Comparison of ENCODE assay signal across 9 mouse cellular contexts in genomic region chr9:21752252-21752792, GRCm38 (mm10). TPM values are rescaled to one million over a fixed set of nuclear protein-coding genes. Genes with fewer than 3 reads are reported as not detected.
DNase-seq lines count a peak whose midpoint lies in the region; ATAC-seq lines count a peak whose summit lies in the region.
"Had no signal": no experiment of that assay in that cellular context is flagged by ENCODE, and none has a peak within 500 bp of the region (broad histone marks: within the 10 kb centered on the region; RNA-seq: fewer than 3 reads in every experiment).

No protein-coding gene starts in this region.

- H3K27ac ChIP-seq in lung, embryonic 16.5 days (ENCODE audit: low read length) = peak overlapping the region; percentile 71
- no peak overlapping the region for H3K27ac ChIP-seq in forebrain, embryonic 14.5 days (ENCODE audit: low read depth, low read length)
- no peak overlapping the region for H3K27ac ChIP-seq in forebrain, embryonic 13.5 days
- H3K27ac ChIP-seq: neural tube, embryonic 12.5 days had no signal

- H3K4me3 ChIP-seq in lung, embryonic 16.5 days (ENCODE audit: low read length) = no peak overlapping the region
- no peak overlapping the region for H3K4me3 ChIP-seq in forebrain, embryonic 14.5 days (ENCODE audit: low read depth, low read length)
- H3K4me3 ChIP-seq in forebrain, embryonic 13.5 days = no peak overlapping the region
- H3K4me3 ChIP-seq: neural tube, embryonic 12.5 days had no signal

- peak; percentile 4; the same call in 1 of the 2 replicates for ATAC-seq in lung, embryonic 16.5 days (ENCODE audit: low read depth)
- ATAC-seq in forebrain, embryonic 14.5 days = no peak
- no peak for ATAC-seq in forebrain, embryonic 13.5 days

- H3K27me3 ChIP-seq in lung, embryonic 16.5 days (ENCODE audit: control insufficient read depth, insufficient read depth, low read depth, low read length) = no peaks in the 10 kb centered on the region
- no peaks in the 10 kb centered on the region for H3K27me3 ChIP-seq in forebrain, embryonic 14.5 days (replicated peaks; ENCODE audit: control insufficient read depth, insufficient read depth, low read length)
- no peaks in the 10 kb centered on the region for H3K27me3 ChIP-seq in forebrain, embryonic 13.5 days
- H3K27me3 ChIP-seq: neural tube, embryonic 12.5 days had no signal

- H3K4me2 ChIP-seq in lung, embryonic 16.5 days (ENCODE audit: low read depth, low read length) = no peak overlapping the region
- H3K4me2 ChIP-seq in forebrain, embryonic 14.5 days (ENCODE audit: low read length) = no peak overlapping the region
- H3K4me2 ChIP-seq in forebrain, embryonic 13.5 days = no peak overlapping the region
- H3K4me2 ChIP-seq: neural tube, embryonic 12.5 days had no signal

- DNase-seq in adrenal gland, postnatal 14 days = peak; percentile 57
- DNase-seq in adrenal gland, postnatal 25 days = no peak
- DNase-seq in 3T3-L1 (ENCODE audit: low read depth, low spot score) = peak; percentile 76
- peak; percentile 68 for DNase-seq in gastrocnemius, postnatal 25 days
- DNase-seq in kidney, adult 8-10 months = peak; percentile 52 to 67
- no peak for DNase-seq in forebrain, embryonic 14.5 days (ENCODE audit: low spot score)

- H3K9ac ChIP-seq in lung, embryonic 16.5 days (ENCODE audit: low read length) = 0 out of 2 replicates have a peak overlapping the region, but pooled peaks have one; percentile 4
- H3K9ac ChIP-seq in forebrain, embryonic 14.5 days (ENCODE audit: low read length) = no peak overlapping the region
- no peak overlapping the region; the same call in 1 of the 2 replicates for H3K9ac ChIP-seq in forebrain, embryonic 13.5 days
- H3K9ac ChIP-seq: neural tube, embryonic 12.5 days had no signal

- no peaks in the 10 kb centered on the region for H3K9me3 ChIP-seq in lung, embryonic 16.5 days (ENCODE audit: control insufficient read depth, low read length)
- H3K9me3 ChIP-seq in forebrain, embryonic 14.5 days (replicated peaks; ENCODE audit: control insufficient read depth, low read length) = no peaks in the 10 kb centered on the region
- H3K9me3 ChIP-seq in forebrain, embryonic 13.5 days (replicated peaks) = no peaks in the 10 kb centered on the region
- H3K9me3 ChIP-seq: neural tube, embryonic 12.5 days had no signal

- peaks cover 41% of the 10 kb centered on the region for H3K4me1 ChIP-seq in lung, embryonic 16.5 days (replicated peaks; ENCODE audit: control insufficient read depth, insufficient read depth, low read length)
- no peaks in the 10 kb centered on the region for H3K4me1 ChIP-seq in forebrain, embryonic 14.5 days (ENCODE audit: control insufficient read depth, insufficient read depth, low read length)
- no peaks in the 10 kb centered on the region for H3K4me1 ChIP-seq in forebrain, embryonic 13.5 days
- H3K4me1 ChIP-seq: neural tube, embryonic 12.5 days had no signal

- peaks cover 24% of the 10 kb centered on the region for H3K36me3 ChIP-seq in lung, embryonic 16.5 days (ENCODE audit: control insufficient read depth, insufficient read depth, low read length)
- H3K36me3 ChIP-seq in forebrain, embryonic 14.5 days (ENCODE audit: control insufficient read depth, insufficient read depth, low read length) = peaks cover 36% of the 10 kb centered on the region
- peaks cover 48% of the 10 kb centered on the region for H3K36me3 ChIP-seq in forebrain, embryonic 13.5 days (ENCODE audit: poor library complexity, severe bottlenecking)

- 38% methylated on average over 10 of the region's 10 CpGs for WGBS in lung, embryonic 16.5 days
- WGBS in forebrain, embryonic 14.5 days = 62% methylated on average over 10 of the region's 10 CpGs
- WGBS in forebrain, embryonic 13.5 days = 66% methylated on average over 10 of the region's 10 CpGs

RNA-seq across cellular contexts. Expression of gene Spc24, which starts 7.8 kb away (rescaled TPM):
- 9.1 and 10.4 TPM in 2 replicates for total RNA-seq in adrenal gland, postnatal 14 days (2021)
- total RNA-seq in adrenal gland, postnatal 25 days (2021) = 4.7 and 5.6 TPM in 2 replicates
- 1 to 10 TPM in 1 of 2 experiments, under 1 TPM in 1; 0.77 to 2.2 TPM for total RNA-seq in gastrocnemius, postnatal 25 days (2021)
- 134 and 144 TPM in 2 replicates for polyA plus RNA-seq in lung, embryonic 16.5 days (2015; fragmentation: Nextera tagmentation; extraction: Ambion mirVana)
- 53.7 and 64.3 TPM in 2 replicates for polyA plus RNA-seq in forebrain, embryonic 14.5 days (2014; fragmentation: Nextera tagmentation; extraction: Ambion mirVana)
- 95.6 and 95.7 TPM in 2 replicates for polyA plus RNA-seq in forebrain, embryonic 13.5 days (2015; fragmentation: Nextera tagmentation; extraction: Ambion mirVana)

RNA-seq across cellular contexts. Expression of gene Ldlr, which starts 29.0 kb away (rescaled TPM):
- 42.6 and 60.4 TPM in 2 replicates for total RNA-seq in adrenal gland, postnatal 14 days (2021)
- total RNA-seq in adrenal gland, postnatal 25 days (2021) = 126 and 145 TPM in 2 replicates
- total RNA-seq in gastrocnemius, postnatal 25 days (2021) = 1 to 10 TPM; 4.1 to 5.3 TPM
- polyA plus RNA-seq in lung, embryonic 16.5 days (2015; fragmentation: Nextera tagmentation; extraction: Ambion mirVana) = 33.4 and 36.0 TPM in 2 replicates
- 5.2 and 6.8 TPM in 2 replicates for polyA plus RNA-seq in forebrain, embryonic 14.5 days (2014; fragmentation: Nextera tagmentation; extraction: Ambion mirVana)
- 21.2 and 26.3 TPM in 2 replicates for polyA plus RNA-seq in forebrain, embryonic 13.5 days (2015; fragmentation: Nextera tagmentation; extraction: Ambion mirVana)

RNA-seq across cellular contexts. Expression of gene Kank2, which starts 46.2 kb away (rescaled TPM):
- 31.5 and 31.8 TPM in 2 replicates for total RNA-seq in adrenal gland, postnatal 14 days (2021)
- 37.3 and 46.2 TPM in 2 replicates for total RNA-seq in adrenal gland, postnatal 25 days (2021)
- 10 to 100 TPM; 14.3 to 17.5 TPM for total RNA-seq in gastrocnemius, postnatal 25 days (2021)
- polyA plus RNA-seq in lung, embryonic 16.5 days (2015; fragmentation: Nextera tagmentation; extraction: Ambion mirVana) = 25.5 and 26.3 TPM in 2 replicates
- 0.99 and 1.3 TPM in 2 replicates for polyA plus RNA-seq in forebrain, embryonic 14.5 days (2014; fragmentation: Nextera tagmentation; extraction: Ambion mirVana)
- 2.6 and 3.1 TPM in 2 replicates for polyA plus RNA-seq in forebrain, embryonic 13.5 days (2015; fragmentation: Nextera tagmentation; extraction: Ambion mirVana)

Comparison
In these comparisons a context has a peak if more than half of its experiments do, and no peak if none do; other contexts are left out.
1. DNase-seq: peak in adrenal gland, postnatal 14 days (single experiment), 3T3-L1 (single experiment), gastrocnemius, postnatal 25 days (single experiment) and kidney, adult 8-10 months (2 of 2); none in adrenal gland, postnatal 25 days (single experiment) and forebrain, embryonic 14.5 days (single experiment).